Mouse (Mus musculus) spleen, adult 2 months (tissue): ENCODE data around the gene Tmem238.

Experiments
- CTCF ChIP-seq: fragments of 200-500 bp; IDR thresholded peaks from 2 replicates; pipeline ENCODE4 v1.5.1; 2011; ENCODE audit warnings: mild to moderate bottlenecking, inconsistent platforms; ENCODE audit not compliant: insufficient read depth, insufficient read length, insufficient replicate concordance; ENCODE audit errors: extremely low read depth
- POLR2A ChIP-seq: fragments of 200-500 bp; IDR thresholded peaks from 2 replicates; pipeline ENCODE4 v1.6.1; 2011; ENCODE audit warnings: low read depth, low read length, inconsistent platforms

DNA sequence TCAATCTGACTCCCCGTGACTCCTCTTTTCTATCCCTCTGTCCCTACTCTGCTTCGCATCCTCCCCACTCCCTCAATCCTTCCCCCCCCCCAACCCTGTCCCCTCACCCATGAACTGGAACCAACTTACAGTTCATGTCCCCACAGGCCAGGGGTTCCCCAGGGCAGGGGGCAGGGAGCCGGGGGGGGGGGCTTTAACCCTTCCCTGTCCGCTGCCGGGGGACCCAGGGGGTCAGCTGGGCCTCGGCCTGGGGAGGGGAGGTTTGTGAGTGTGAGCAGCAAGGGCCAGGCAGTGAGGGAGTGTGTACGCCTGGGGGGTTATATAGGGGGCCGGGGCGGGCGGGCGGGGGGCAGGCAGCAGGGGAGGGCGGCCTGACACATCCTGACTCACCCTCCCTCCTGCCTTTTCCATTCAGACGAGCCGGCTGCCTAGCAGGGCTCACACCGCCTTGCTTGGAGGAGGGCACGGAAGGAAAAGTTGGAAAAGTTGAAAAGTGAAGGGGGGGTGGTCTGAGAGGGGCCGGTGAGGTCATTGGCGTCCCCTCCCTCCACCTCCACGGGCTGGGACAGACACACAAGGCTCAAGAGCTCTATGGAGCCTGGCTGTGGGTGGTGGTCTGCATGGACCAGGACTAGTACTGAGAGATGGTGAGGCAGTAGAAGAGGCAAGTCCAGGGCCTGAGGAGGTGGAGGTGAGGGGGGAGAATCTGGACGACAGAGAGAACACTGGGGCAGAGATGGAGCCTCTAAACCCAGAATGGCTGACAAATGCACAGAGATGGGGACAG lies 11.4 kb downstream of the Tmem238 start:
- TF ChIP-seq POLR2A (no peak), CTCF (no peak)
